Mouse (Mus musculus) cerebellum, adult 11 months (tissue): ENCODE data around the gene Spsb1.

Experiments
- DNase-seq: peaks from one replicate; pipeline ENCODE4 v3.0.0; 2022

Spsb1 gene

GRCm38 (mm10) chr4:149983921-149984645 lies 29.2 kb upstream of the Spsb1 start:
- no peak for DNase-seq

- no peak for DNase-seq
These were observed 27.3 kb upstream of the Spsb1 start for GRCm38 (mm10) chr4:149982154-149982553.

GRCm38 (mm10) chr4:149979819-149980308 lies 25.0 kb upstream of the Spsb1 start:
- peak; percentile 85 for DNase-seq

- DNase-seq = no peak
These were observed 24.0 kb upstream of the Spsb1 start for GRCm38 (mm10) chr4:149978820-149979219.

GRCm38 (mm10) chr4:149977801-149978544 lies 23.1 kb upstream of the Spsb1 start:
- no peak for DNase-seq

- DNase-seq = no peak
These were observed 22.3 kb upstream of the Spsb1 start for GRCm38 (mm10) chr4:149977181-149977580.

- no peak for DNase-seq
These were observed 20.9 kb upstream of the Spsb1 start for GRCm38 (mm10) chr4:149975730-149976254.

- DNase-seq = no peak
These were observed 20.4 kb upstream of the Spsb1 start for GRCm38 (mm10) chr4:149975291-149975690.

GRCm38 (mm10) chr4:149971393-149971792 lies 16.6 kb upstream of the Spsb1 start:
- no peak for DNase-seq

- DNase-seq = no peak
These were observed 13.7 kb upstream of the Spsb1 start for GRCm38 (mm10) chr4:149968526-149968925.

- DNase-seq = no peak
These were observed 12.1 kb upstream of the Spsb1 start for GRCm38 (mm10) chr4:149966963-149967362.

- DNase-seq = no peak
These were observed 11.4 kb upstream of the Spsb1 start for GRCm38 (mm10) chr4:149966252-149966651.

GRCm38 (mm10) chr4:149965672-149966071 lies 10.8 kb upstream of the Spsb1 start:
- DNase-seq = no peak

GRCm38 (mm10) chr4:149965242-149965641 lies 10.4 kb upstream of the Spsb1 start:
- no peak for DNase-seq

- no peak for DNase-seq
These were observed 9.9 kb upstream of the Spsb1 start for GRCm38 (mm10) chr4:149964770-149965169.

GRCm38 (mm10) chr4:149964285-149964684 lies 9.4 kb upstream of the Spsb1 start:
- DNase-seq = no peak

GRCm38 (mm10) chr4:149960391-149960790 lies 5.5 kb upstream of the Spsb1 start:
- DNase-seq = no peak

- DNase-seq = no peak
These were observed 5.0 kb upstream of the Spsb1 start for GRCm38 (mm10) chr4:149959816-149960215.

- DNase-seq = peak; percentile 69
These were observed 3.7 kb upstream of the Spsb1 start for GRCm38 (mm10) chr4:149958566-149958965.

- no peak for DNase-seq
These were observed 1.2 kb upstream of the Spsb1 start for GRCm38 (mm10) chr4:149956048-149956447.

- no peak for DNase-seq
These were observed 788 bp upstream of the Spsb1 start for GRCm38 (mm10) chr4:149955631-149956030.

- peak; percentile 29 for DNase-seq
These were observed 992 bp downstream of the Spsb1 start for GRCm38 (mm10) chr4:149953621-149954481.

GRCm38 (mm10) chr4:149952201-149952600 lies 2.6 kb downstream of the Spsb1 start:
- no peak for DNase-seq
